Mouse (Mus musculus) forebrain, embryonic 13.5 days (tissue): ENCODE data around the gene Tspan8. TPM values are rescaled to one million over a fixed set of nuclear protein-coding genes. Genes with fewer than 3 reads are reported as not detected.

Source experiments
- ATAC-seq: fragments of 200-750 bp; cut with Nextera tagmentation; 2 replicates; pipeline ENCODE4 v1.8.0; 2017
- H3K27ac ChIP-seq: fragments of 300-500 bp; sonication (generic); 2 replicates; pipeline ENCODE4 v1.5.1; 2015; ENCODE audit warnings: inconsistent platforms, mild to moderate bottlenecking, moderate library complexity
- H3K27me3 ChIP-seq: fragments of 300-500 bp; sonication (generic); 2 replicates; pipeline ENCODE4 v1.6.1; 2015; ENCODE audit warnings: mild to moderate bottlenecking, inconsistent platforms
- H3K36me3 ChIP-seq: fragments of 300-500 bp; sonication (generic); 2 replicates; pipeline ENCODE4 v1.6.1; 2015; ENCODE audit warnings: mild to moderate bottlenecking, inconsistent platforms; ENCODE audit not compliant: poor library complexity, severe bottlenecking
- H3K4me1 ChIP-seq: fragments of 300-500 bp; sonication (generic); 2 replicates; pipeline ENCODE4 v1.6.1; 2015; ENCODE audit warnings: inconsistent platforms
- H3K4me2 ChIP-seq: fragments of 300-500 bp; sonication (generic); 2 replicates; pipeline ENCODE4 v1.6.1; 2015; ENCODE audit warnings: inconsistent platforms, mild to moderate bottlenecking, moderate library complexity
- H3K4me3 ChIP-seq: fragments of 300-500 bp; sonication (generic); 2 replicates; pipeline ENCODE4 v1.5.1; 2015; ENCODE audit warnings: mild to moderate bottlenecking, inconsistent platforms
- H3K9ac ChIP-seq: fragments of 300-500 bp; sonication (generic); 2 replicates; pipeline ENCODE4 v1.6.1; 2015; ENCODE audit warnings: mild to moderate bottlenecking, inconsistent platforms
- H3K9me3 ChIP-seq: fragments of 300-500 bp; sonication (generic); replicated peaks from 2 replicates; pipeline ENCODE4 v1.6.1; 2016; ENCODE audit warnings: inconsistent platforms
- WGBS: fragments of 180-500 bp; shearing (Covaris S2); methylation state at CpG from one replicate; pipeline ENCODE4 v1.1.7; 2015; 5-methylcytosine and 5-hydroxymethylcytosine counted together
- polyA plus RNA-seq: library from polyadenylated mRNA; unstranded; fragments of >200 nt; fragmentation: Nextera tagmentation; extraction: Ambion mirVana; gene quantifications from 2 replicates; pipeline ENCODE4 v1.2.1, GENCODE M21; 2015

Gene Tspan8
- polyA plus RNA-seq, 1 experiment from 2014 or later: not detected

- 94% methylated on average over 1 of the region's 1 CpGs for WGBS
- Histone ChIP-seq H3K4me2 (no peak overlapping the region), H3K27ac (no peak overlapping the region), H3K9ac (no peak overlapping the region), H3K9me3 (no peaks in the 10 kb centered on the region), H3K4me1 (no peaks in the 10 kb centered on the region), H3K4me3 (no peak overlapping the region), H3K36me3 (no peaks in the 10 kb centered on the region), H3K27me3 (no peaks in the 10 kb centered on the region)
- no peak for ATAC-seq
These were observed 31.9 kb downstream of the Tspan8 start for GRCm38 (mm10) chr10:115848511-115848910.

- Histone ChIP-seq H3K4me1 (no peaks in the 10 kb centered on the region), H3K4me3 (no peak overlapping the region), H3K27ac (no peak overlapping the region), H3K36me3 (no peaks in the 10 kb centered on the region), H3K9me3 (no peaks in the 10 kb centered on the region), H3K27me3 (no peaks in the 10 kb centered on the region), H3K9ac (no peak overlapping the region), H3K4me2 (no peak overlapping the region)
- WGBS: 89% methylated on average over 15 of the region's 15 CpGs
- ATAC-seq: no peak
These were observed 43.7 kb downstream of the Tspan8 start for GRCm38 (mm10) chr10:115860210-115860880.

GRCm38 (mm10) chr10:115861967-115862366 lies 45.3 kb downstream of the Tspan8 start:
- WGBS: 82% methylated on average over 5 of the region's 5 CpGs
- H3K27ac ChIP-seq: no peak overlapping the region
- H3K4me3 ChIP-seq: no peak overlapping the region
- ATAC-seq: no peak
- no peak overlapping the region for H3K9ac ChIP-seq
- H3K4me2 ChIP-seq: no peak overlapping the region
- no peaks in the 10 kb centered on the region for H3K36me3 ChIP-seq
- H3K27me3 ChIP-seq: no peaks in the 10 kb centered on the region
- H3K4me1 ChIP-seq: no peaks in the 10 kb centered on the region
- no peaks in the 10 kb centered on the region for H3K9me3 ChIP-seq

- no peak overlapping the region for H3K4me2 ChIP-seq
- WGBS: 89% methylated on average over 5 of the region's 5 CpGs
These were observed 66.1 kb downstream of the Tspan8 start for GRCm38 (mm10) chr10:115882757-115883156.

GRCm38 (mm10) chr10:115891924-115892323 lies 75.3 kb downstream of the Tspan8 start:
- Histone ChIP-seq H3K27me3 (no peaks in the 10 kb centered on the region), H3K4me3 (no peak overlapping the region), H3K9ac (no peak overlapping the region), H3K4me2 (no peak overlapping the region), H3K4me1 (no peaks in the 10 kb centered on the region), H3K36me3 (no peaks in the 10 kb centered on the region), H3K27ac (no peak overlapping the region), H3K9me3 (no peaks in the 10 kb centered on the region)
- no peak for ATAC-seq
- 74% methylated on average over 4 of the region's 4 CpGs for WGBS

More at GRCm38 (mm10) chr10:115882757-115883156, 66.1 kb downstream of the Tspan8 start:
- Histone ChIP-seq H3K9ac (no peak overlapping the region), H3K4me3 (no peak overlapping the region), H3K4me1 (no peaks in the 10 kb centered on the region), H3K36me3 (no peaks in the 10 kb centered on the region), H3K27ac (no peak overlapping the region), H3K27me3 (no peaks in the 10 kb centered on the region), H3K9me3 (no peaks in the 10 kb centered on the region)
- no peak for ATAC-seq

- no peak overlapping the region for H3K4me2 ChIP-seq
- no peak overlapping the region for H3K9ac ChIP-seq
- WGBS: 86% methylated on average over 6 of the region's 6 CpGs
- H3K4me1 ChIP-seq: no peaks in the 10 kb centered on the region
- no peaks in the 10 kb centered on the region for H3K36me3 ChIP-seq
- H3K27me3 ChIP-seq: no peaks in the 10 kb centered on the region
- H3K9me3 ChIP-seq: no peaks in the 10 kb centered on the region
- ATAC-seq: no peak
- H3K27ac ChIP-seq: no peak overlapping the region
- no peak overlapping the region for H3K4me3 ChIP-seq
These were observed 76.3 kb downstream of the Tspan8 start for GRCm38 (mm10) chr10:115892973-115893372.

- H3K36me3 ChIP-seq: no peaks in the 10 kb centered on the region
- WGBS: 86% methylated on average over 5 of the region's 5 CpGs
These were observed 77.4 kb downstream of the Tspan8 start for GRCm38 (mm10) chr10:115894045-115894444.

GRCm38 (mm10) chr10:115896764-115897163 lies 80.1 kb downstream of the Tspan8 start:
- Histone ChIP-seq H3K27me3 (no peaks in the 10 kb centered on the region), H3K9me3 (no peaks in the 10 kb centered on the region), H3K9ac (no peak overlapping the region), H3K4me2 (no peak overlapping the region), H3K27ac (no peak overlapping the region), H3K4me3 (no peak overlapping the region), H3K4me1 (no peaks in the 10 kb centered on the region), H3K36me3 (no peaks in the 10 kb centered on the region)
- ATAC-seq: no peak

More at GRCm38 (mm10) chr10:115894045-115894444, 77.4 kb downstream of the Tspan8 start:
- no peak overlapping the region for H3K4me2 ChIP-seq
- H3K9me3 ChIP-seq: no peaks in the 10 kb centered on the region
- H3K27me3 ChIP-seq: no peaks in the 10 kb centered on the region
- no peak overlapping the region for H3K27ac ChIP-seq
- no peak overlapping the region for H3K9ac ChIP-seq
- ATAC-seq: no peak
- no peak overlapping the region for H3K4me3 ChIP-seq
- no peaks in the 10 kb centered on the region for H3K4me1 ChIP-seq

- Histone ChIP-seq H3K4me1 (no peaks in the 10 kb centered on the region), H3K4me2 (no peak overlapping the region), H3K27me3 (no peaks in the 10 kb centered on the region), H3K4me3 (no peak overlapping the region), H3K9me3 (no peaks in the 10 kb centered on the region), H3K27ac (no peak overlapping the region), H3K9ac (no peak overlapping the region), H3K36me3 (no peaks in the 10 kb centered on the region)
- ATAC-seq: no peak
- WGBS: 84% methylated on average over 7 of the region's 7 CpGs
These were observed 80.6 kb downstream of the Tspan8 start for GRCm38 (mm10) chr10:115897235-115897634.

Other genes starting within 250 kb of the Tspan8 start
- 0.17 TPM in 1 of 2 replicates, not detected in the other for gene A930009A15Rik, start 246.8 kb upstream of the Tspan8 start, polyA plus RNA-seq
- gene Lgr5, start 229.1 kb upstream of the Tspan8 start, polyA plus RNA-seq: 0.14 and 0.26 TPM in 2 replicates
- gene Ptprr, start 201.4 kb downstream of the Tspan8 start, polyA plus RNA-seq: 1.9 and 3.4 TPM in 2 replicates